Mouse (Mus musculus) thymus, adult 2 months (tissue): ENCODE measurements around the gene Prlhr.

Experiments used
- CTCF ChIP-seq: fragments of 200-500 bp; IDR thresholded peaks from 2 replicates; pipeline ENCODE4 v1.5.1; 2012; ENCODE audit warnings: mild to moderate bottlenecking, control low read depth, low read length, moderate library complexity, borderline replicate concordance; ENCODE audit not compliant: control insufficient read depth, poor library complexity, insufficient read depth; ENCODE audit errors: extremely low read depth
- POLR2A ChIP-seq: fragments of 200-500 bp; IDR thresholded peaks from 2 replicates; pipeline ENCODE4 v1.6.1; 2012; ENCODE audit warnings: mild to moderate bottlenecking, low read length, control low read depth, moderate library complexity; ENCODE audit not compliant: control insufficient read depth, poor library complexity, insufficient read depth; ENCODE audit errors: extremely low read depth

DNA sequence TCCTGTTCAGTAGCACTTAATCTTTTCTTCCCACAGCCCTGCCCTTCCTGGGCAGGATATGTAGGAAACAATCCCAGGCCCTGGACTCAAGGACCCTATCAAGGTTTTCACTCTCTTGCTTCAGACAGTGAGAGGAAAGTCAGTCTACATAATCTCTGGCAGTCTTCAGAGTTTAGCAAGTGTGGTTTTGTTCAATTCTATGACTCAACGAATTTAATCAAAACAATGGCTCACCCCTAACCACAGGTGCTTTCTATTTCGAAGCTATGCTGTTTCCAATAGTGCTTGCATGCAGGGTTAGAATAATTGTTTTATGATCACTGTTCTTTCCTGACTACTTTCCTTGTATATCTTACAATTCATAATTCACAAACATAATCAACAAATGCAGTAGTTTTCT is 9.7 kb upstream of the Prlhr start:
- TF ChIP-seq CTCF (no peak), POLR2A (no peak)
